Mouse (Mus musculus) lung, adult 10 weeks (tissue): Measurements from ENCODE around the gene Olfr56. TPM values are rescaled to one million over a fixed set of nuclear protein-coding genes. Genes with fewer than 3 reads are reported as not detected.

Experiments
- polyA plus RNA-seq: library from polyadenylated mRNA; stranded (reverse); fragments of 350-450 nt; fragmentation: Illumina TruSeq; extraction: RNeasy Lipid Tissue Mini Kit (QIAGEN cat#74804); gene quantifications from one replicate; pipeline ENCODE4 v1.2.3, GENCODE M21; 2014; ENCODE audit warnings: low read depth, low replicate concordance; ENCODE audit not compliant: insufficient read depth

The Olfr56 gene
- polyA plus RNA-seq: 0.87 TPM

GRCm38 (mm10) chr11:48978240-48978939 lies at the start of gene Olfr56:
TSS of gene Olfr56 (plus strand) at chr11:48978889.

GRCm38 (mm10) chr11:48946090-48946489 lies 32.6 kb upstream of the Olfr56 start, which contains the start of gene Psme2b:
TSS of gene Psme2b (minus strand) at chr11:48946190.

GRCm38 (mm10) chr11:48979251-48979650 lies 562 bp downstream of the Olfr56 start, which contains the start of gene 9930111J21Rik1:
TSS of gene 9930111J21Rik1 (minus strand) at chr11:48979398.

GRCm38 (mm10) chr11:48991740-48992520 lies 13.2 kb downstream of the Olfr56 start, which contains the start of gene Gm12185:
TSS of gene Gm12185 (minus strand) at chr11:48992226.

GRCm38 (mm10) chr11:48994018-48994417 lies 15.3 kb downstream of the Olfr56 start, which contains the start of gene Tgtp1:
TSS of gene Tgtp1 (minus strand) at chr11:48994172.

GRCm38 (mm10) chr11:49051093-49051891 lies 72.6 kb downstream of the Olfr56 start, which contains the start of gene 9930111J21Rik2:
TSS of gene 9930111J21Rik2 (minus strand) at chr11:49051242.

GRCm38 (mm10) chr11:49063713-49064469 lies 85.2 kb downstream of the Olfr56 start, which contains the start of gene Tgtp2:
TSS of gene Tgtp2 (minus strand) at chr11:49064206.

GRCm38 (mm10) chr11:49076001-49076757 lies 97.5 kb downstream of the Olfr56 start, which contains the start of gene Ifi47:
TSS of gene Ifi47 (plus strand) at chr11:49076587.

GRCm38 (mm10) chr11:49114774-49115173 lies 136.1 kb downstream of the Olfr56 start, which contains the start of gene Olfr1396:
TSS of gene Olfr1396 (minus strand) at chr11:49114874.

GRCm38 (mm10) chr11:49141974-49142373 lies 163.3 kb downstream of the Olfr56 start, which contains the start of gene Olfr1395:
TSS of gene Olfr1395 (plus strand) at chr11:49142274.

GRCm38 (mm10) chr11:49154077-49154476 lies 175.4 kb downstream of the Olfr56 start, which contains the start of gene Olfr1394:
TSS of gene Olfr1394 (plus strand) at chr11:49154377.

Other genes starting within 250 kb of the Olfr56 start
- 1,079 TPM for gene Rack1, start 178.6 kb upstream of the Olfr56 start, polyA plus RNA-seq
- 15.0 TPM for gene Trim41, start 161.5 kb upstream of the Olfr56 start, polyA plus RNA-seq
- gene Trim7, start 152.7 kb upstream of the Olfr56 start, polyA plus RNA-seq: 2.8 TPM
- 8.9 TPM for gene Gm12184, start 152.2 kb upstream of the Olfr56 start, polyA plus RNA-seq
- gene Irgm1, start 107.2 kb upstream of the Olfr56 start, polyA plus RNA-seq: 22.6 TPM
- gene Gm5431, start 76.7 kb upstream of the Olfr56 start, polyA plus RNA-seq: 0.97 TPM
- 2.9 TPM for gene Psme2b, start 32.7 kb upstream of the Olfr56 start, polyA plus RNA-seq
- 1.6 TPM for gene 9930111J21Rik1, start 509 bp downstream of the Olfr56 start, polyA plus RNA-seq
- gene Gm12185, start 13.3 kb downstream of the Olfr56 start, polyA plus RNA-seq: 0.61 TPM
- gene Tgtp1, start 15.3 kb downstream of the Olfr56 start, polyA plus RNA-seq: 6.5 TPM
- 3.5 TPM for gene 9930111J21Rik2, start 72.4 kb downstream of the Olfr56 start, polyA plus RNA-seq
- gene Tgtp2, start 85.3 kb downstream of the Olfr56 start, polyA plus RNA-seq: 23.2 TPM
- gene Ifi47, start 97.7 kb downstream of the Olfr56 start, polyA plus RNA-seq: 39.1 TPM
- gene Olfr1396, start 136.0 kb downstream of the Olfr56 start, polyA plus RNA-seq: not detected
- gene Olfr1395, start 163.4 kb downstream of the Olfr56 start, polyA plus RNA-seq: not detected
- not detected for gene Olfr1394, start 175.5 kb downstream of the Olfr56 start, polyA plus RNA-seq
- 0.89 TPM for gene Btnl9, start 208.3 kb downstream of the Olfr56 start, polyA plus RNA-seq
- 10.9 TPM for gene Zfp62, start 224.4 kb downstream of the Olfr56 start, polyA plus RNA-seq